Mouse (Mus musculus) embryonic facial prominence, embryonic 12.5 days (tissue): ENCODE measurements around the gene Crtc3. TPM values are rescaled to one million over a fixed set of nuclear protein-coding genes. Genes with fewer than 3 reads are reported as not detected.

Source experiments
- ATAC-seq: fragments of 200-750 bp; cut with Nextera tagmentation; 2 replicates; pipeline ENCODE4 v1.8.0; 2017; ENCODE audit not compliant: insufficient number of reproducible peaks, insufficient read depth, low FRiP score, low TSS enrichment
- H3K27ac ChIP-seq: fragments of 300-500 bp; sonication (generic); 2 replicates; pipeline ENCODE4 v1.5.1; 2016; ENCODE audit warnings: mild to moderate bottlenecking
- H3K27me3 ChIP-seq: fragments of 300-500 bp; sonication (generic); 2 replicates; pipeline ENCODE4 v1.6.1; 2016; ENCODE audit warnings: mild to moderate bottlenecking, moderate library complexity
- H3K36me3 ChIP-seq: fragments of 300-500 bp; sonication (generic); 2 replicates; pipeline ENCODE4 v1.6.1; 2016; ENCODE audit warnings: mild to moderate bottlenecking
- H3K4me1 ChIP-seq: fragments of 300-500 bp; sonication (generic); 2 replicates; pipeline ENCODE4 v1.6.1; 2016
- H3K4me2 ChIP-seq: fragments of 300-500 bp; sonication (generic); replicated peaks from 2 replicates; pipeline ENCODE4 v1.6.1; 2016; ENCODE audit warnings: mild to moderate bottlenecking, moderate library complexity
- H3K4me3 ChIP-seq: fragments of 300-500 bp; sonication (generic); 2 replicates; pipeline ENCODE4 v1.5.1; 2016; ENCODE audit warnings: mild to moderate bottlenecking
- H3K9ac ChIP-seq: fragments of 300-500 bp; sonication (generic); 2 replicates; pipeline ENCODE4 v1.6.1; 2016; ENCODE audit warnings: mild to moderate bottlenecking, moderate library complexity
- H3K9me3 ChIP-seq: fragments of 300-500 bp; sonication (generic); 2 replicates; pipeline ENCODE4 v1.6.1; 2016; ENCODE audit warnings: mild to moderate bottlenecking, moderate library complexity
- WGBS: fragments of 180-500 bp; shearing (Covaris S2); methylation state at CpG from one replicate; pipeline ENCODE4 v1.1.7; 2016; 5-methylcytosine and 5-hydroxymethylcytosine counted together
- polyA plus RNA-seq: library from polyadenylated mRNA; unstranded; fragments of >200 nt; fragmentation: Nextera tagmentation; extraction: Ambion mirVana; gene quantifications from 2 replicates; pipeline ENCODE4 v1.2.1, GENCODE M21; 2016

Gene Crtc3
- polyA plus RNA-seq: 25.0 and 29.2 TPM in 2 replicates

DNA sequence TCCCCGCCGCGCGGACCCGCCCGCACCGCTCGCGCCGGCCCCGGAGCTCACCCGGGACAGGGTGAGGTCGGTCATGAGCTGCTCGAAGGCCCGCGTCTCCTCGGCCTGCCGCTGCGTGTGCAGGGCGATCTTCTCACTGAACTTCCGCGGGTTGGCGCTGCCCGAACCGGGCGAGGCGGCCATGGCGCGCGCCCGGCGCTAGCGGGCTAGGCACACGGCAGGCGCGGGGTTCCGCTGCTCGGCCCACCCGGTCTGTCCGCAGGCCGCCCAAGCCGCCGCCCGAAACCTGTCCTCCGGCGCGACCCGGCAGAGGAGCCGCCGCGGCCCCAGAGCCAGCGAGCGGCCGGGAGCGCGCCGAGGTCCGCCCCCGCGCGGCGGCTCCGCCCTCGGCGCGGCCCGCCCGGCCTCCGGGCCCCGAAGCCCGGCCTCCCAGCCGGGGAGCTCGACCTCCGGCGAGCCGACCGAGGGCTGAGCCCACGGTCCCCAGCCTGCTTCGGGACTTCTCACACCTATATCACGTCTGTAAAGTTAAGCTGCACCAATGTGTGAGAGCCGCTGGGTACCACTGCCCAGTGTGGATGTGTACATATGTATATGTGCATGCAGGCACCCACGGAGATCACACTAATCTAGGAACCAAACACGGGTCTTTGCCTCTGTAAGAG lies at the start of gene Crtc3:
Gene Crtc3, minus strand, starts transcription at position 322 of the 665 bp plus-strand sequence.
- peaks cover 3% of the 10 kb centered on the region; the same call in 1 of the 2 replicates for H3K4me1 ChIP-seq
- H3K4me2 ChIP-seq: peak within 1 kb of the TSS; percentile 81
- ATAC-seq: peak; percentile 79
- under 1% methylated on average over 77 of the region's 83 CpGs for WGBS
- H3K4me3 ChIP-seq: peak within 1 kb of the TSS; percentile 81
- no peaks in the 10 kb centered on the region for H3K27me3 ChIP-seq
- H3K36me3 ChIP-seq: no peaks in the 10 kb centered on the region
- peak within 1 kb of the TSS; percentile 96 for H3K9ac ChIP-seq
- H3K9me3 ChIP-seq: no peaks in the 10 kb centered on the region
- H3K27ac ChIP-seq: peak within 1 kb of the TSS; percentile 93

DNA sequence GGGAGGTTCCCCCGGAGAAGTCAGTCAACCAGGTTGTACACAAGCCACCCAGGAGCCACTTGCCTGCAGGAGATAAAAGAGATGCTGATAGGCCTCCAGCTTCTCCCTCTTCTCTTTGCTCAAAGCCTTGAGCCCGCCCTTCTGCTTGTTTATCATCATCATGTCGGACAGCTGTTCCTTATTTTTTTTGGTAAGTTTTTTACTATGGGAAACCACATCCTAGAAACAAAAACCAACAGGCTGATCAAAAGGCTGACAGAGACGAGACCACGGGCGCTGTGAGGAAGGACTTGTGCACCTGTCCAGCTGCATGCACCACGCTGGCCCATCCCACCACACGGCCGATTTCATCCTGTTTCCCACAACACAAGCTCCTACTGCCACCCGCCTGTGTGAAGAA lies 47.5 kb upstream of the Crtc3 start:
- Histone ChIP-seq H3K9ac (no peak overlapping the region), H3K4me2 (no peak overlapping the region), H3K27ac (no peak overlapping the region), H3K36me3 (peaks cover 33% of the 10 kb centered on the region), H3K27me3 (no peaks in the 10 kb centered on the region), H3K4me3 (no peak overlapping the region), H3K4me1 (no peaks in the 10 kb centered on the region), H3K9me3 (no peaks in the 10 kb centered on the region)
- WGBS: 83% methylated on average over 10 of the region's 10 CpGs
- ATAC-seq: no peak

DNA sequence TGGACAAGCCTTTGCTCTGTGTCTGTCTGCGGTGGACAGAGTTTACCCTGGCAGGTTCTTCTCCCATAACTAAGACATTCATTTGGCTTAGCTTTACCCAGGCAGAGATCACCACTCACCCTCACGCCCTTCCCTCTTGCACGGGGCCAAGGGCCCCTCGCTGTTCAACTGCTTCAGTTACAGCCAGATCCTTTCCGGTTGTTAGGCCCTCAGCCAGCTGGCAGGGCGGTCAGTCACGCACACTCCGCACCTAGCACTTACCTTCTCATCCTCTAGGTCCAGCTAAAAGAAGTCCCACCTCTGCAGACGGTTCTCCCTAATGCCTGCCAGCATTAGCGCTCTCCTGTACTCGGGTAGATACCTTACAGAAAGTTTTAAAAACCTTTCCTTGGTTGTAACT lies 44.3 kb upstream of the Crtc3 start:
- no peak for ATAC-seq
- Histone ChIP-seq H3K27me3 (no peaks in the 10 kb centered on the region), H3K4me3 (no peak overlapping the region), H3K27ac (no peak overlapping the region), H3K9me3 (no peaks in the 10 kb centered on the region), H3K4me1 (no peaks in the 10 kb centered on the region), H3K36me3 (peaks cover 30% of the 10 kb centered on the region), H3K4me2 (no peak overlapping the region), H3K9ac (no peak overlapping the region)
- 77% methylated on average over 11 of the region's 11 CpGs for WGBS

DNA sequence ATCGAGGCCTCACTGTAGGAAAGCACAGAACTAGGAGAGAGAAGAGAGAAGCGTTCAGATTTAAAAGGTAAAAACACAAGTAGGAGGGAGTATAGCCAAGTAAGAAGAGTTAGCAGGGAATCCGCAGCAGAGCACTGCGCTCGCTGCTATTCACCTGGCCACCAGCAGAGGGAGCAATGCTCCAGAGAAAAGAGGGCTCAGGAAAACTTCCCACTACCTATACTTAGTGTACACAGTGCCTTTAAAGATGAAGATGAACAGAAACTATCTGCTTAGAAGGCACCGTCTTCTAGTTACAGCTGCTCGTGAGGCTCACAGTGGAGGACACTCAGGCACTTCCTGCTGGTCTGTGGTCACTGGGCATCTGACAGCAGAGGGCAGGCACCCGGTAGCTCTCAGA lies 41.0 kb upstream of the Crtc3 start:
- Histone ChIP-seq H3K4me3 (no peak overlapping the region), H3K27me3 (no peaks in the 10 kb centered on the region), H3K27ac (no peak overlapping the region), H3K9me3 (no peaks in the 10 kb centered on the region), H3K36me3 (peaks cover 38% of the 10 kb centered on the region), H3K4me2 (no peak overlapping the region), H3K4me1 (no peaks in the 10 kb centered on the region), H3K9ac (no peak overlapping the region)
- no peak for ATAC-seq
- WGBS: 32% methylated on average over 8 of the region's 8 CpGs

DNA sequence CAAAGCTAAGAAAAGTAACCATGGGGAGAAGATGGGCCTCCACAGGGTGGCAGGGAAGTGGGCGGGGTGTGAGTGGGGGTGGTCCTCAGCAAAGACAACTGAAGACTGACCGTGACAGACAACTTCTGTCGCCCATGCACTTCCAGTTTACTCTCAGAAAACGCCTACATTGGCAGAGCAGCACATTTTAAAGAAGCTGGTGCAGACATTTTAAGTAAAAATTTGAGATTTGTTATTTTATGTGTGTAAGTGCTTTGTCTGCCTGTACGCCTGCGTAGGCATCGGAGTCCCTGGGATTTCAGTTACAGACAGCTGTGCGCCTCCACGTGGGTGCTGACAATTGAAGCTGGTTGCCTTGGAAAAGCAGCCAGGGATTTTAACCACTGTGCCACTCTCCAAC lies 32.4 kb upstream of the Crtc3 start:
- no peaks in the 10 kb centered on the region for H3K4me1 ChIP-seq
- WGBS: 56% methylated on average over 9 of the region's 9 CpGs
- H3K9me3 ChIP-seq: no peaks in the 10 kb centered on the region
- H3K4me2 ChIP-seq: no peak overlapping the region
- ATAC-seq: no peak
- H3K27me3 ChIP-seq: no peaks in the 10 kb centered on the region
- no peak overlapping the region for H3K27ac ChIP-seq
- no peak overlapping the region for H3K4me3 ChIP-seq
- peaks cover 49% of the 10 kb centered on the region for H3K36me3 ChIP-seq
- no peak overlapping the region for H3K9ac ChIP-seq

DNA sequence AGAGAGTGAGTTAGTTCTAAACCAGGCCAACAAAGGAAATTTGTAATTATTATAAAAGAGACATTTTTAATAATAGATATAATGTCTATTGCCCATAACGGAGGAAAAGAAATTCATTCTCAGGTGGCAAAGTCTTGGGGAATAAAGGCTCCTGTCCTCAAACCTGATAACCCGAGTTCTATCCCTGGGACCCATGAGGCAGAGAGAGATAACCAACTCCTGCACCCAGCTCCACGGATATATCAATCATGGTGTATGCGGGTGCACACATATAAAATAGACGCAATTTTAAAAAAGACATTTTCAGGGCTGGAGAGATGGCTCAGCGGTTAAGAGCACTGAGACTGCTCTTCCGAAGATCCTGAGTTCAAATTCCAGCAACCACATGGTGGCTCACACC lies 30.9 kb upstream of the Crtc3 start:
- ATAC-seq: no peak
- peaks cover 48% of the 10 kb centered on the region for H3K36me3 ChIP-seq
- H3K4me3 ChIP-seq: no peak overlapping the region
- no peaks in the 10 kb centered on the region for H3K27me3 ChIP-seq
- 94% methylated on average over 7 of the region's 7 CpGs for WGBS
- H3K4me1 ChIP-seq: no peaks in the 10 kb centered on the region
- H3K27ac ChIP-seq: no peak overlapping the region
- no peak overlapping the region for H3K4me2 ChIP-seq
- no peak overlapping the region for H3K9ac ChIP-seq
- H3K9me3 ChIP-seq: no peaks in the 10 kb centered on the region

DNA sequence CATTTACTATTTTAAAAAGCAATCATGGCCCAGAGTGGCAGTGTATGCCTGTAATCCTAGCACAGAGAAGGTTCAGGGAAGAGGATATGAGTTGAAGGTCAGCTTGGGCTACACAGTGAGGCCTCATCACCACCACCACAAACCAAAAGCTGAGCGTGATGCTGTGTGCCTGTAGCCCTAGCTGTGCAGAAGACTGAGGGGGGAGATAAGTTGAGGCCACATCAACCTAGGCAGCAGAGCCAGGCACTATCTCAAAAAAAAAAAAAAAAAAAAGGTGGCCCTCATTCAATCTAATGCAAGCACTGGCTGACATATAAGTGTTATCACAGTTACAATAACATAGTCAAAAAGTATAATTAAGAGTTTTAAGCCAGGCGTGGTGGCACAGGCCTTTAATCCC lies 30.4 kb upstream of the Crtc3 start:
- peaks cover 44% of the 10 kb centered on the region for H3K36me3 ChIP-seq
- 87% methylated on average over 2 of the region's 2 CpGs for WGBS

DNA sequence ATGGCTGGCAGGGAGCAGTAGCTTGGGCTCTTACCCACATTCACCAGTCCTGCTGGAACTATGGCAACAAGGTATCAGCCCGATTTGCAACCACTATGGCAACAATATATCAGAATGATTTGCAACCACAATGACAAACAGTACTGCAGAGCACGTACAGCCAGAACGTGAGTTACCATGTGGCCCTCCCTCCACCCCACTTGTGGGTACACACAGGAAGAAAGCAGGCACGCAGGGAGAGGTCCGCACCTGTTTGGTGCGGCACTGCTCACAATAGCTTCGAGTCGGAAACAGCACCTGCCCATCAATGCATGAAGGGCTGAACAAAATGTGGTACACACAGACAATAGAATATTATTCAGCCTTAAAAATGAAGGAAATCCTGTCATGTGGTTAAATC lies 29.8 kb upstream of the Crtc3 start:
- Histone ChIP-seq H3K27me3 (no peaks in the 10 kb centered on the region), H3K27ac (no peak overlapping the region), H3K9ac (no peak overlapping the region), H3K4me1 (no peaks in the 10 kb centered on the region), H3K4me3 (no peak overlapping the region), H3K9me3 (no peaks in the 10 kb centered on the region), H3K4me2 (no peak overlapping the region), H3K36me3 (peaks cover 40% of the 10 kb centered on the region)
- ATAC-seq: no peak
- WGBS: 89% methylated on average over 8 of the region's 8 CpGs

More for the DNA sequence above, 30.4 kb upstream of the Crtc3 start:
- ATAC-seq: no peak
- Histone ChIP-seq H3K4me1 (no peaks in the 10 kb centered on the region), H3K9me3 (no peaks in the 10 kb centered on the region), H3K9ac (no peak overlapping the region), H3K4me3 (no peak overlapping the region), H3K27me3 (no peaks in the 10 kb centered on the region), H3K4me2 (no peak overlapping the region), H3K27ac (no peak overlapping the region)

DNA sequence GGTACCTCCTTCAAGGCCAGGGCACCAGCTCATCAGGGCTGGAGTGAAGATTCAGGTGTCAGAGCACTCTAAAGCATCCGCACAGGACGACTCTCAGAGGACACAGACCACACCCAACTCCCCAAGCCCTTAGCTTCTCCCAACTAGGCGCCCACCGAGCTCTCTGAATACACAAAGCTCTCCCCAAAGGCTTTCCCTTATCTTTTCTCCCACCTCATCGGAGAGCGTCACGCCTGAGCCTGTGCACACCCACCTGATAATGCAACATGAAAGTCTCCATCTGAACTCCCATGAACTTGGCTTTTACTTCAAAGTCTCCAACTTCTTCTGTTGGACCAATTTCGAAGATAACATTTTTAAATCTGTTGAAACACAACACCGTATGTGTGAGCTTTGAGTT lies 28.1 kb upstream of the Crtc3 start:
- Histone ChIP-seq H3K4me1 (no peaks in the 10 kb centered on the region), H3K27me3 (no peaks in the 10 kb centered on the region), H3K9me3 (no peaks in the 10 kb centered on the region), H3K27ac (no peak overlapping the region), H3K36me3 (peaks cover 36% of the 10 kb centered on the region), H3K9ac (no peak overlapping the region), H3K4me2 (no peak overlapping the region), H3K4me3 (no peak overlapping the region)
- ATAC-seq: no peak
- 88% methylated on average over 9 of the region's 9 CpGs for WGBS

DNA sequence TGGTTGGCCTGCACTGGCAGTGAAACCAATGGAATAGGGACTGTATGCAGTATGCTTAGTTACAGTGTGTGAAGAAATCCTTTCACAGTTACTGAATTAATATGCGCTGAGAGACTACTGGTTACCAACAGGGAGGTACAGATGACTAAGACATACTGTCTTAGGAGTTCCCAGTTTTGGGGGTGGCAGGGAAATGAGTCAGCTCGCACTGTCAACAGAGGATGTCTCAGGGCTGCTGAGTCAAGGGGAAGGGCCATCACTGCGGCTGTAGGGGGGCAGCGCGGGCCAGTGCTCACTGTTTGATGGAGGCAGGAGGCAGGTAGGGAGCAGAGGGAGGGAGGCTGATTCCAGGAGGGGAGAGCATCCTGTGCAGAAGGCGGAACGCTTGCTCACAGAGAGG lies 26.6 kb upstream of the Crtc3 start:
- H3K4me2 ChIP-seq: no peak overlapping the region
- H3K4me3 ChIP-seq: no peak overlapping the region
- H3K4me1 ChIP-seq: no peaks in the 10 kb centered on the region
- peaks cover 34% of the 10 kb centered on the region for H3K36me3 ChIP-seq
- no peak overlapping the region for H3K9ac ChIP-seq
- no peaks in the 10 kb centered on the region for H3K9me3 ChIP-seq
- no peaks in the 10 kb centered on the region for H3K27me3 ChIP-seq
- WGBS: 83% methylated on average over 7 of the region's 7 CpGs
- ATAC-seq: no peak
- no peak overlapping the region for H3K27ac ChIP-seq

DNA sequence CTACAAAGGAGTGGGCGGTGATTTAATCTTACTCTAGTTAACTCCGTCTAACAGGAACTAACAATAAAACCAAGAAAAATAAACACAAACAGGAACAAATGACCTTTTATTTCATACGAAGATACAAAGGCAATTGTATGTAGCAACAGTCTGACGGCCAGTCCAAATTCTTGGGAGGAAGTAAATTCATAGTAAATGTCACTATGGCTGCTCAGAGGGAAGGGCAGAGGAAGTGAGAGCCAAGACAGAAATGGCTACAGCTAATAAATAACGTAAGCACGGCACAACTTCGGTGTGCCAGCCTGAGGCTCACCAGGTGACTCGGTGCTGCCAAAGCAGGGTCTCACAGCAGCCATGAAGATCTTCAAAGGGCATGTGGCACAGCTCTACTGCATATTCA lies 22.8 kb upstream of the Crtc3 start:
- Histone ChIP-seq H3K27ac (no peak overlapping the region), H3K4me2 (no peak overlapping the region), H3K36me3 (peaks cover 15% of the 10 kb centered on the region; the same call in 1 of the 2 replicates), H3K4me3 (no peak overlapping the region), H3K9ac (no peak overlapping the region), H3K27me3 (no peaks in the 10 kb centered on the region), H3K4me1 (no peaks in the 10 kb centered on the region), H3K9me3 (no peaks in the 10 kb centered on the region)
- 77% methylated on average over 8 of the region's 8 CpGs for WGBS
- ATAC-seq: no peak

DNA sequence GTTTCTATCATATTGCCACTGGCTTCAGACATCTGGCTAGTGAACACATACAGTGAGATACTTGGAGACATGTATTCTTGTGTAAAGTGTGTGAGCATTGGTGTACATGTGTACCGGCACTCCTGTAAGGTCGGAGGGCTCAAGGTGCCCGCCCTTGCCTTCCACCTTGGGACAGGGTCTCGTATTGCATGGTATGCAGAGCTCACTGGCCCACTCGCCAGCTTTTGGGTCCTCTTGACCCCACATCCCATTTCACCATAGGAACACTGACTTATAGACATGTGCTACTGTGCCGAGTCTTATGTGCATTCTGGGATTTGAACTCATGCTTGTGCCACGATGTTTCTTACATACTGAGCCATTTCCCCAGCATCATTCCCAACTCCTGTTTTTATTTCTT lies 21.7 kb upstream of the Crtc3 start:
- Histone ChIP-seq H3K4me3 (no peak overlapping the region), H3K4me2 (no peak overlapping the region), H3K9ac (no peak overlapping the region), H3K9me3 (no peaks in the 10 kb centered on the region), H3K27me3 (no peaks in the 10 kb centered on the region), H3K36me3 (peaks cover 11% of the 10 kb centered on the region; the same call in 1 of the 2 replicates), H3K4me1 (no peaks in the 10 kb centered on the region), H3K27ac (no peak overlapping the region)
- WGBS: 87% methylated on average over 7 of the region's 7 CpGs
- ATAC-seq: no peak
